Mouse (Mus musculus) neural tube, embryonic 10.5 days (tissue): Measurements from ENCODE around the gene Ehmt2.
"Not testable (repeated sequence)": the region's sequence is repeated elsewhere in the genome, so short reads cannot be mapped to it uniquely, and the experiment has no call there.

ENCODE experiments used
- DNase-seq: peaks from one replicate; pipeline ENCODE4 v3.0.0-alpha.2; 2017; ENCODE audit warnings: low spot score; ENCODE audit errors: extremely low spot score

The Ehmt2 gene

DNA sequence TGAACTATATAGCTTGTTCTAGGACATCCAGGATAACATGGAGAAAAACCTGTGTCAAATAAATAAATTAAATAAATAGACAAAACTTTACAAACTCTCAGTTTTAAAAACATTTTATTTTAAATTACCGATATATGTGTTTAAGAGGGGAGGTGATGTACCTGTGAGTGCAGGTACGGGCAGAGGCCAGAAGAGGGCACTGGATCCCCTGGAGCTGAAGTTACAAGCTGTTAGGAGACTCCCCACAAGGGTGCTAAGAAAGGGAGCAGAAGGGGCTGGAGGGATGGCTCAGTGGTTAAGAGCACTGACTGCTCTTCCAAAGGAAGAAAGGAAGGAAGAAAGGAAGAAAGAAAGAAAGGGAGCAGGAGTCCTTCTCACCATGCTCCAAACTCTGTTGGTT is 6.9 kb upstream of the Ehmt2 start:
- DNase-seq: no peak

DNA sequence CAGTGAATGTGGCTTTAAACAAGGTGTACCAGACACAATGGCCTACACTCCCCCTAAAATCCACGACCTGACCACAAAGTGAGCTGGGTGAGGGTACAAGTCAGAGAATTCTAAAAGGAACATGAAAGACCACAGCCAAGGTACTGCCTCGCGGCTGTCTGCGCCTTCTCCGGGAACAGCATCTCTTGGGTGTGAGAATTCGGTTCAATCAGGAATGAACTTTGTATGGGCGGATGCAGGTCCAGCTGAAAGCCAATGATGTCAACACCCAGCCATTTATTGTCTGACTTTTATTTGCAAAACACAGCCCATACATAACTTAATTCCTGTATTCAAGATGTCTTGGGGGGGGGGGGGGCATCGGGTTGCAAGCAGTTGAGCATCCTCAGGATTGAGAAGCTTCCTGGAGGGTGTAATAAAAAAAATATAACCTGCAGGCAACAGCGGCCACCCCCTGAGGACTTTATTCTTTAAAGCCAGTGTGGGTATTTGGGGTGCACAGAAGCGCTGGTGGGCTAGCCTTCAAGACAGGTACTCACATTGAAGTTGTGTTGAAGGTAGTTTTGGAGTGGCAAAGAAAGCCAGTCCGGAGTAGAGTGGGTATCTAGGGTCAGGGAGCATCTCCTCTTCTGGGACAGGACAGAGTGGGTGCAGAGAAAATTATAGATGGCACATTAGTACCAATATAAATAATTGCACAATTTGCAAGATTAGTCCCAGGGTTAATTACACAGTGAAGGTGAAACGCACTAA is 5.0 kb upstream of the Ehmt2 start:
- DNase-seq: no peak

DNA sequence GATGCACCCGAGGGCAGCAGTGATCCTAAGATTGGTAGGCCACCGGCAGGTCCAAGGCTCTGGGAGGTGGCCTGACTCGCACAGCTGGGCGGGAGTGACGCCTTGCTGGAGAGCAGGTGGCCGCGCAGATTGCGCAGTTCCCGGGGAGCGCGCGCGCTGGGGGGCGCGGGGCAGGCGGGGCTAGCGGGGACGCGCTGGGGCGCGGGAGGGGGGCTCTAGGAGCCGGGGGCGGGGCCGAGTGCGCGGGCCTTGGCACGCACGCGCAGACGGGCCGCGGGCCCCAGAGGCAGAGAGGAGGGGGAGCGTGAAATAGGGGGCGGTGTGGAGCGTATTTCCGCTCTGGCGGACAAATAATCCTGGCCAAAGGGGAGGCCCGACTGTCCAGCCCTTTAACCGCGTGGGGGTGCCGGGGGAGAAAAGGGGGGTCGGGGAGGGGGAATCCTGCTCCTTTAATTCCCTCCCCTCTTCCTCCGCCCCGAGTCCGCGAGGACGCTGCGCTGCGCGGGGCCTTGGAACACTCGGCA is 4.1 kb upstream of the Ehmt2 start:
- peak; percentile 94 for DNase-seq

DNA sequence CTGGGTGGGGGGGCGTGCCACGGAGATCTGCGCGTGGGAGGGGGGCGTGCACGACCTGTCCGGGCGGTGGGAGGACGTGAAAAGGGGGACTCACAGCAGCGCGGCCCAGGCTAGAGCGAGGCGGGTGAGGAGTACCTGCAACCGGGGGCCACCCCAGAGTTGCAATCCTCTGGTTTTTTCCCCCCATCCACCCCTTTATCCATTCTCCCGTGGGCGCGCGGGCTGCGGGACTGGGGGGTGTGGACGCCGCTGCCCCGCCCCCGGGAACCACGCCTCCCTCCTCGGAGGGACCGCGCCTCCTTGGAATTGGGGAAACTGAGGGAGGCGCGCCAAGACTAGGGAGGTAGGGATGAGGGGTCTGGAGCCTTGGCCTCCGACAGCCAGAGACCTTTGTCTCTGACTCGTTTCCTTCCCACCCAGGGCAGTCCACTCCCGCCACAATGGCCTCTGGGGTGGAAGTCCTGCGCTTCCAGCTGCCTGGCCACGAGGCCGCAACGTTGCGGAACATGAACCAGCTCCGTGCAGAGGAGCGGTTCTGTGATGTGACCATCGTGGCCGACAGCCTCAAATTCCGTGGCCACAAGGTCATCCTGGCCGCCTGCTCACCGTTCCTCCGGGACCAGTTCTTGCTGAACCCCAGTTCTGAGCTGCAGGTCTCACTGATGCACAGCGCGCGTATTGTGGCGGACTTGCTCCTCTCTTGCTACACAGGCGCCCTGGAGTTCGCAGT is 3.3 kb upstream of the Ehmt2 start:
- peak; percentile 64 for DNase-seq

DNA sequence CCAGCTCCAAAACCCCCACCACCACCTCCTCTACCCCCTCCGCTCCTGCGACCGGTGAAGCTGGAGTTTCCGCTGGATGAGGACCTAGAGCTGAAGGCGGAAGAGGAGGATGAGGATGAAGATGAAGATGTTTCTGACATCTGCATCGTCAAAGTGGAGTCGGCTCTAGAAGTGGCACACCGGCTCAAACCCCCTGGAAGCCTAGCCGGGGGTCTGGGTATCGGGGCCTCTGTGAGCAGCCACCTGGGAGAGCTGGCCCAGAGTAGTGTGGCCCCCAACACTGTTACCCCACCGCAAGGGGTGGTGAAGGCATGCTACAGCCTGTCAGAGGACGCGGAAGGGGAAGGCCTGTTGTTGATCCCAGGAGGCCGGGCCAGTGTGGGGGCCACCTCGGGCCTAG is 2.5 kb upstream of the Ehmt2 start:
- no peak for DNase-seq

DNA sequence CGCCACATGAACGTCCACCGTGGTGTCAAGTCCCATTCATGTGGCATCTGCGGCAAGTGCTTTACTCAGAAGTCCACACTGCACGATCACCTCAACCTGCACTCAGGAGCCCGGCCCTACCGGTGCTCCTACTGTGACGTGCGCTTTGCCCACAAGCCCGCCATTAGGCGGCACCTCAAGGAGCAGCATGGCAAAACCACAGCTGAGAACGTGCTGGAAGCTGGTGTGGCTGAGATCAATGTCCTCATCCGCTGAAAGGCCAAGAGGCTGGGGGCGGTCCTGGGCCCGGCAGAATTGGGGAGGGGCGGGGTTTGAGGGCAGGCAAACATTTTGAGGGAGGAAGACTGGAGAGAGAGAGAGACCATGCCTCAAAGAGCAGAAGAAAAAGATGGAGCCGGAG is 1.9 kb upstream of the Ehmt2 start:
- no peak for DNase-seq

DNA sequence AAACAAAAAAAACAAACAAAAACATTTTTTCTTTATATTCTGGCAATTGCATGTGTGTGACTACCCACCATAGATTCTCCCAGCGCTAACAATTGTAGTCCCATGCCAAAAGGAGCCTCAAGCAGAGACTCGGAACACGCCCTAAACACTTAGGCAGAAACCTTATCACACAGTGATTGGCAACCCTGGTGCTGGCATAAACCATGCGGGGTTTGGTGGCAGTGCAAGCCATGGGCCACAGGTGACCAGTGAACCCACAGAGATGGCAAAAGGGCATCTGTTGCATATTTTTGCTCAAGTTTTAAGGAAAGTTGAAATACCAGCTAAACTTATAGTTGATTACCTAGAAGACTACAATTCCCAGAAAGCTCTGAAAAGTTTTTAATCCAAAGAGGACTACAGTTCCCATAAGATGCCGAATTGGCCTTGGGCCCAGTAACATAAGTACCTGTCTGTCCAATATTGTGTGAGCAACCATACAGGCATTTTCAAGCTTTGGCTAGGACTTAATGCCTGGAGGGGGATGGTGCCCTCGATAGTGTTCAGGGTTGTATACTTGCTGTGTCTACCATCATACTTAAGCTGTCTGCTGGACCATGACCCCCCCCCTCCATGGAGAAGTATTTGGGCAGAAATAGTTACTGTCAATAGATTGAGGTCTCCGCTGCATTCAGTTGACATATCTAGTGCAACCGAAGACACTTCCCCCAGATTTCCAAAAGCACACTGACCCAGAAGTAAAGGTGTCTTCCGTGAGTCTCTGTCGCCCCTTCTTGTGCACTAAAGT is 703 bp upstream of the Ehmt2 start:
- DNase-seq: no peak

DNA sequence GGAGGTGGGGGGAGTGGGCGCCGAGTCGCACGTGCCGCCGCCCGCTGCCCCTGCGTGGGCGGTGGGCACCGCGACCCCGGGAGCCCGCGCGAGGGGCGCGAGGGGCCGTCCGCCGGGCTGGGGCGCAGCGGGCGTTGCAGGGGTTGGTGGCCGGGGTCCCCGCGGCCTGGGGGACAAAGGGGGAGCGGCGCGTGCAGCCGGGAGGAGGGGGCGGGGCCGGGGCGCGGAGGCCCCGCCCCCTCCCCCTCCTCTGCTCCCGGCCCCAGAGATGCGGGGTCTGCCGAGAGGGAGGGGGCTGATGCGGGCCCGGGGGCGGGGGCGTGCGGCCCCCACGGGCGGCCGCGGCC is 410 bp downstream of the Ehmt2 start:
- DNase-seq: no peak

DNA sequence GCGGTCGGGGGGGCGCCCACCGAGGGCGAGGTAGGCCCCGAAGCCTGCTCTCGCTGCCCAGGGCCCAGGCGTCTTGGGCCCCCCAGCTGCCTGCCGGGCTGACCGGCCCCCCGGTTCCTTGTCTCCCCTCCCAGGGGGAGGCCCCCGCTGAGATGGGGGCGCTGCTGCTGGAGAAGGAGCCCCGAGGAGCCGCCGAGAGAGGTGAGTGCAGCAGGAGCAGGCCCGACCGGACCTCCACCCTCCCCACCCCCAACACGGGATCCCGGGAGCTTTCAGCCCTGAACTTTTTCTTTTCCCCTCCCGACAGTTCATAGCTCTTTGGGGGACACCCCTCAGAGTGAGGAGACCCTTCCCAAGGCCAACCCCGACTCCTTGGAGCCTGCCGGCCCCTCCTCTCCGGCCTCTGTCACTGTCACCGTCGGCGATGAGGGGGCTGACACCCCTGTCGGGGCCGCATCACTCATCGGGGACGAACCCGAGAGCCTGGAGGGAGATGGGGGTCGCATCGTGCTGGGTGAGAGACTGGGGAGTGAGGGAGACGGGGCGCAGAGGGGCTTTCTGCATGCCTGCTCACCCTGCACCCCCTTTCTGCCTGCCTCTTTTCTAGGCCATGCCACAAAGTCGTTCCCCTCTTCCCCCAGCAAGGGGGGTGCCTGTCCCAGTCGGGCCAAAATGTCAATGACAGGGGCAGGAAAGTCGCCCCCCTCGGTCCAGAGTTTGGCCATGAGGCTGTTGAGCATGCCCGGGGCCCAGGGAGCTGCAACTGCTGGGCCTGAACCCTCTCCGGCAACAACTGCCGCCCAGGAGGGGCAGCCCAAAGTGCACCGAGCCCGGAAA is 1.0 kb downstream of the Ehmt2 start:
- peak; percentile 57 for DNase-seq

DNA sequence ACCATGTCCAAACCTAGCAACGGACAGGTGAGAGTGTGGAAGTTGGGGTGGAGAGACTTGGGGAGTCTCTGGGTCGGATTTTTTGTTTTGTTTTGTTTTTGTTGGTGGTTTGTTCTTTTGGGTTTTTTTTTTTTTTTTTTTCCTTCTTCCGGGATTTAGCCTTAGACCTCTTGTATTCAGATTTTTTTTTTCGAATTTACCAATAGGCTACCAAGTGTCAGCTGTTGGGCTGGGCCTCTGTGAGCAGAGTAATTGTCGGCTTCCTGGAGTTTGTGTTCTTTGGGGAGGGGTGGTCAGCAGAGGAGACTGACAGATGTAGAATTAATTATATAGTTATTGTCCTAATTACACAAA is 1.6 kb downstream of the Ehmt2 start:
- DNase-seq: no peak

DNA sequence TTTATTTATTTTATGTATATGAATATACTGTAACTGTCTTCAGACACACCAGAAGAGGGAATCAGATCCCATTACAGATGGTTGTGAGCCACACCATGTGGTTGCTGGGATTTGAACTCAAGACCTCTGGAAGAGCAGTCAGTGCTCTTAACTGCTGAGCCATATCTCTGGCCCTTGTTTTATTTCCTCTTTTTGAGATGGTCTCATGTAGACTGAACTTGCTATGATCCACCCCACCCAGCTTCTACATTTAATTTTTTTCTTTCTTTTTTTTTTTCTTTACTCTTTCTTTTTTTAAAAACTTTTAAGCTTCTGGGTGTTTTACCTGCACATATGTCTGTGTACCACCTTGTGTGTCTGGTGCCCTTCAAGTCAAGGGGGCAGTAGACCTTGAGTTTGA is 2.6 kb downstream of the Ehmt2 start:
- DNase-seq: not testable (repeated sequence)

DNA sequence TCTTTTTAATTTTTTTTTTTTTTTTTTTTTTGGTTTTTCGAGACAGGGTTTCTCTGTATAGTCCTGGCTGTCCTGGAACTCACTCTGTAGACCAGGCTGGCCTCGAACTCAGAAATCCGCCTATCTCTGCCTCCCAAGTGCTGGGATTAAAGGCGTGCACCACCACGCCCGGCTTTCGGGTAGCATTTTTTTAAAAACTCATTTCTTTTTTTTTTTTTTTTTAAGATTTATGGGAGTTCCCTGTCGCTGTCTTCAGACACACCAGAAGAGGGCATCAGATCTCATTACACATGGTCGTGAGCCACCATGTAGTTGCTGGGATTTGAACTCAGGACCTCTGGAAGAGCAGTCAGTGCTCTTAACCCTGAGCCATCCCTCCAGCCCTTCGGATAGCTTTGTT is 3.7 kb downstream of the Ehmt2 start:
- not testable (repeated sequence) for DNase-seq

DNA sequence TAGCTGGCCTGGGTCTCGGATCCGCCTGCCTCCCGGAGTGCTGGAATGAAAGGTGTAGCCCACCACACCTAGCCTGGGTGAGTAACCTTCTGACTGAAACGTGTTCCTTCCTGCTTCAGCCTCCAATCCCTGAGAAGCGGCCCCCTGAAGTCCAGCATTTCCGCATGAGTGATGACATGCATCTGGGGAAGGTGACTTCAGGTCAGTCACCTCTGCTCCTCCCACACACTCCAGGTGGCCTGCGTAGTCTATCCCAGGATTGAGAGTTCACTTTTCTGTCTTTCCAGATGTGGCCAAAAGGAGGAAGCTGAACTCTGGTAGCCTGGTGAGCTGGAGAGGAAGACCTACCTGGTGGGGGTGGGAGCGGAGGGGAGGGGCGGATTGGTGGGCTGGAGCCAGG is 4.6 kb downstream of the Ehmt2 start:
- no peak for DNase-seq

DNA sequence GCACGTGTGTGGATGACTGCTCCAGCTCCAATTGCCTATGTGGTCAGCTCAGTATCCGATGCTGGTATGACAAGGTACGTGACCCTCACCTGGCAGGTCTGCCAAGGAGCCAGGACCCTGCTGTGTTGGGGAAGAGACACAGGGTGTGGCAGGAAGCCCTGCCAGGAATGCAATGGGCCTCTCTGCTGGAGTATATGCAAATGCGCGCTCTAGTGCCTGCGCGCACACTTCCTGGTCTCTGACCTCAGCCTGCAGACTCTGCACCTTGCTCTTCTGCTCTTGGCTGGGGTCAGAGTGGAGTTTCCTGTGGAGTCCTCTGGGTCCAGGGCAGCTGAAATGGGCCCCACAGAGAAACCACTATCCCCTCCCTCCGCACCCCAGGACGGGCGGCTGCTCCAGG is 12.7 kb downstream of the Ehmt2 start:
- DNase-seq: no peak

DNA sequence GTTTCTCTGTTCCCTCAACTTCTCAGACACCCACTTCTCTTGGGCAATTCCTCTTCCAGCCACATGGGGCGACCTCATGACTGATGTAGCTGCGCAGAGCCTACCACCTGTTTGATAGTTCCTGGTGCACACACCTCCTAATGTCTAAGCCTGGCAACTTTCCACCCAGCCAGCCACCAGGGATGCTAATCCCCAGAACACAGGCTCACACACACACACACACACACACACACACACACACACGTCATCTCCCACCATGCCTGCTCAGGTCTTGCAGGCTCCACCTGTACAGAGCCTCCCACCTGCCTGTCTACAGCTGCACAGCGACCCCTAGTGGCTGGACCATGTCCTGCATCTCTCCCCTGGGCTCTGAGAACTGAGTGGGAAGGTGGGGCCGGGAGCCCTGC is 13.7 kb downstream of the Ehmt2 start:
- DNase-seq: peak; percentile 77

DNA sequence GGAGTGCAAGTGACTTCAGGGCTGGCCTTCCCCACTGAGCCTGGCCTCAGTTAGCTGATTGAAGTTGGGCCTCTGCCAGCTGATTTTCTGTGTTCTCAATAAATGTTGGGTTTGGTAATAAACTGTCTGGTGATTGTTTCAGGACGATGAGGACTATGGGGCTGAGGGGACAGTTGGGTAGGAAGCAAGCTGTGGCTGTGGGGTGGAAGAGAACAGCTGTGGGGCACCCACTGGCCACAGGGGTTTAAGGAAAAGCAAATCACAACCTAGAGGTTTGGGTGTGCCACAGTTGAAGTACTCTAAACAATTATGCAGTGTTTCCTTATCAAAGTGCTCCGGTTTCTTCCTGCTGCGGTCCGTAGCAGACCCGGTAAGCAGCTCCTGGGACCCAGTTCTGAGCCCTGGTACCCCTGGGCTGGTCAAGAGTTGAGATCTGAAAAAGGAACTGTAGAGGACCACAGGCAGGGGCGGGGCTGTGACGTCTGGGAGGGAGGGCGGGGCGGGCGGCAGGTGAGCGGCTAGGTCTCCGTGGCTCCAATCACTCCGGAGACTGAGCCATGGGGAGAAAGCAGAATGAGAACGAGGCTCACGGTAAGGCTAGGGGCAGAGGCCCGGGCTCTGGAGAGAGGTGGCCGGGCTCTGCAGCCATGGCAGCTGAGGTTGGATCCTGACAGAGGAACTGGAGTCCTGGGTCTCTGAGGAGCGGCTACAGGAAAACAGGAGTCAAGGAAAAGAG is 15.8 kb downstream of the Ehmt2 start, which contains the start of gene Slc44a4:
Gene Slc44a4 (plus strand): TSS at position 537 of the 736 bp plus-strand sequence.
- no peak for DNase-seq

DNA sequence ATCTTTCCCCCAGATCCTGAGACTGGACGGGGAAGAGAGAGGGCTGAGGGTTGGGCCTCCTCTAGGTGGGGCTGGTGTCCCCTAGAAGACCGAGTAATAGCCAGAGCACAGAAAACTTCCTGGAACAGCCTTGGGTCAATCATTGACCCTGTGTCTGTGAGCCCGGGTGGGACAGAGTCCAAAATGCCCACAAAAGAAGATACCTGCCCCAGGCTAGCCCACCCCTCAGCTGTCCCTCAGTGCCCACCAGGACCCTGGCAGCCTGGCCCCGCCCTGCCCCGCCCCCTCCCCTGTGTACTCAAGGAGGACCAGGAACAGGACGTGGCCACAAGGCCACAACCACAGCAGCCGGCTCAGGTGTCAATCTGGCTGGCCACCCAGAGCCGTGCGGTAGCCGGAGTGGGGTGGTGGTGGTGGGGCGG is 17.2 kb downstream of the Ehmt2 start:
- no peak for DNase-seq

DNA sequence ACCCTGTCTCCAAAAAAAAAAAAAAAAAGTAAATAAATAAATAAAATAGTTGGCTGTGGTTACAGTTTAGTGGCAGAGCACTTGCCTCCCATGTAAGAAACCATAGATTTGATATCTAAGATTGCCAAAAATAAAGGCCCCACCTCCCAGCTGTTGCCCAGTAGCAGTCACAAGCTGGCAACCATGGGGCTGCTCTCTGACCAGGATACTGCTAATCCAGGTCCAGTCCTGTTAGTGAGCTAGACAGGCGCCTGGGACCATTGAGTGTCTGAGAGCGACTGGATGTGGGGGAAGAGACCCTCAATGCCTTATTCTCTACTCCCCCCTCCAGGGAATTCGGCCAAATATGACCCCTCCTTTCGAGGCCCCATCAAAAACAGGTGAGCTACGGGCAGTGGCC is 18.0 kb downstream of the Ehmt2 start:
- DNase-seq: no peak

DNA sequence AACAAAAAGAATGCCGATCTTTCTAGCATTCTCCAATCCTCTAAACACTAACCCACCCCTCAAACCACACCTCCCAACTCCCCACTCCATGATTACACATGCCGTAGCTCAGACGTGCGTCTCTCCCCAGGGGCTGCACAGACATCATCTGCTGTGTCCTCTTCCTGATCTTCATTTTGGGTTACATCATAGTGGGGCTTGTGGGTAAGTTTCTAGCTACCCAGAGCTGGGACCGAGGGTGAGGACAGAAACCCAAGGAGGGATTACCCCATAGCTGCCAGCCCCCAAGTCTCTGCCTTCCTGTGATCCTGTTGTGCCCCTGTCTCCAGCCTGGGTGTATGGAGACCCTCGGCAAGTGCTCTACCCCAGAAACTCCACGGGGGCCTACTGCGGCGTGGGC is 18.9 kb downstream of the Ehmt2 start:
- no peak for DNase-seq

DNA sequence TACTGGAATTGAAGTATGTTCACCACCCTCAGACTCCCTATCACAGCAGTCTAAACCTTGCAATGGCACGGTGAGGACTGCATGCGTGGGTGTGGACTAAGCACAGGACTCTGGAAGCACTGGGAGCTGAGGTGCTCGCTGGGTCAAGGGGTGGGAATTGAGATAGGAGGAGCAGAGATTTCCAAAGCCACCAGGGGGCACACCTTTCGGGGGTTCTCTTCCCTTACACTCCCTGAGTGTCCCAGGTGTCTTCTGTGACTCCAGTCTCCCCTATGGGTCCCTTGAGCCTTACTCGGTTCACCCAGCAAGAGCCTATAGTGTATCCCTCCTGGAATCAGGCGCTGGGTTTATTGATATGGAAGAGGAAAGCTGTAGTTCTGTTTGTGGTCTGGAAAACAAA is 24.7 kb downstream of the Ehmt2 start:
- DNase-seq: no peak

DNA sequence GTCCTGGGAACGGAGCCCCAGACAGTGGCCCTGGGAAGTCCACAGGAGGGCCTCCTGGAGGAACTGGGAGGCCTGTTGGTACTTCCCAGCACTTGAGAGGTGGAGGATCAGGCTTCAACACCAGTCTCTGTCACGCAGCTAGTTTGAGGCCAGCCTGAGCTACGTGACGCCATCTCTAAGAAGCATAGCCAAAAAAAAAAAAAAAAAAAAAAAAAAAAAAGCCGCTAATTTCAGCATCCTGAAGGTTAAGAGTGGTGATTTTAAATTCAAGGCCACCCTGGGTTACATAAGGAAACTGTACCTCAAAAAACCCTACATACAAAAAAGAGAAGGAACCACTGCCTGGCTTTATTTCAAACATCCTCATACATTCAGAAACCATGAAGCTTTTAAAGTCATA is 26.0 kb downstream of the Ehmt2 start:
- no peak for DNase-seq
